ENCODE assay signal across 18 mouse cellular contexts in genomic region chr6:94634274-94634673, GRCm38 (mm10).
DNase-seq lines count a peak whose midpoint lies in the region; ATAC-seq and TF ChIP-seq lines count a peak whose summit lies in the region.
"Had no signal": no experiment of that assay in that cellular context is flagged by ENCODE, and none has a peak within 500 bp of the region (broad histone marks: within the 10 kb centered on the region; RNA-seq: fewer than 3 reads in every experiment).

No protein-coding gene starts in this region.

- 0 out of 2 replicates have a peak, but pooled peaks cover 2% of the 10 kb centered on the region for H3K36me3 ChIP-seq in hindbrain, embryonic 12.5 days
- peaks cover 3% of the 10 kb centered on the region; the same call in 1 of the 2 replicates for H3K36me3 ChIP-seq in hindbrain, embryonic 13.5 days
- no peaks in the 10 kb centered on the region for H3K36me3 ChIP-seq in ES-Bruce4 (ENCODE audit: control insufficient read depth, insufficient read depth, low read length, poor library complexity, severe bottlenecking)
- no peaks in the 10 kb centered on the region for H3K36me3 ChIP-seq in hindbrain, embryonic 14.5 days (replicated peaks; ENCODE audit: control insufficient read depth, insufficient read depth)
- H3K36me3 ChIP-seq: stomach, embryonic 15.5 days had no signal

- H3K9me3 ChIP-seq in hindbrain, embryonic 12.5 days (replicated peaks): no peaks in the 10 kb centered on the region
- no peaks in the 10 kb centered on the region for H3K9me3 ChIP-seq in hindbrain, embryonic 13.5 days
- H3K9me3 ChIP-seq in ES-Bruce4 (replicated peaks; ENCODE audit: control insufficient read depth, insufficient read depth, low read length, poor library complexity, severe bottlenecking): no peaks in the 10 kb centered on the region
- H3K9me3 ChIP-seq in hindbrain, embryonic 14.5 days (ENCODE audit: control insufficient read depth, low read length): no peaks in the 10 kb centered on the region
- H3K9me3 ChIP-seq: embryonic facial prominence, embryonic 15.5 days; limb, embryonic 10.5 days; megakaryocyte, embryonic 14.5 days; stomach, embryonic 15.5 days had no signal

- H3K4me3 ChIP-seq in hindbrain, embryonic 12.5 days: no peak overlapping the region
- H3K4me3 ChIP-seq in hindbrain, embryonic 13.5 days: no peak overlapping the region
- H3K4me3 ChIP-seq in ES-Bruce4 (ENCODE audit: low read depth, low read length): no peak overlapping the region
- H3K4me3 ChIP-seq in hindbrain, embryonic 14.5 days (replicated peaks; ENCODE audit: low read length): no peak overlapping the region
- H3K4me3 ChIP-seq: embryonic facial prominence, embryonic 15.5 days; limb, embryonic 10.5 days; megakaryocyte, embryonic 14.5 days; myocyte; stomach, embryonic 15.5 days had no signal

- ATAC-seq in hindbrain, embryonic 12.5 days (ENCODE audit: low FRiP score): no peak
- no peak for ATAC-seq in hindbrain, embryonic 13.5 days (ENCODE audit: low FRiP score)
- ATAC-seq in hindbrain, embryonic 14.5 days (ENCODE audit: low FRiP score): no peak
- ATAC-seq in megakaryocyte progenitor cell, adult 5-6 weeks (replicated peaks; ENCODE audit: poor library complexity): peak; percentile 71
- ATAC-seq in megakaryocyte, adult 5-6 weeks (ENCODE audit: poor library complexity, severe bottlenecking): no peak
- ATAC-seq: forebrain, embryonic 16.5 days had no signal

- TF ChIP-seq EP300 in ES-Bruce4 (IDR thresholded peaks at IDR 0.05; ENCODE audit: insufficient read depth, low read depth, low read length): 0 out of 2 replicates have a peak, but pooled peaks have one; percentile 22

- no peak for DNase-seq in hindbrain, embryonic 14.5 days (ENCODE audit: low spot score)
- DNase-seq in heart, postnatal 10 days: no peak
- no peak for DNase-seq in adrenal gland, postnatal 10 days
- DNase-seq: gastrocnemius, postnatal 10 days; kidney, postnatal 14 days; lung, adult 2 months had no signal

- peak overlapping the region; percentile 48; the same call in 1 of the 2 replicates for H3K27ac ChIP-seq in hindbrain, embryonic 12.5 days
- H3K27ac ChIP-seq in hindbrain, embryonic 13.5 days: no peak overlapping the region
- H3K27ac ChIP-seq in ES-Bruce4 (ENCODE audit: insufficient read depth, low read length): no peak overlapping the region
- peak overlapping the region; percentile 36 for H3K27ac ChIP-seq in hindbrain, embryonic 14.5 days
- H3K27ac ChIP-seq: limb, embryonic 10.5 days; stomach, embryonic 15.5 days had no signal

- no peak overlapping the region for H3K4me2 ChIP-seq in hindbrain, embryonic 12.5 days (replicated peaks)
- H3K4me2 ChIP-seq in hindbrain, embryonic 13.5 days: no peak overlapping the region
- no peak overlapping the region for H3K4me2 ChIP-seq in hindbrain, embryonic 14.5 days (replicated peaks)
- H3K4me2 ChIP-seq: embryonic facial prominence, embryonic 15.5 days; heart, embryonic 11.5 days; stomach, embryonic 15.5 days had no signal

- no peak for TF ChIP-seq CTCF in ES-Bruce4 (IDR thresholded peaks at IDR 0.05; ENCODE audit: low read depth, low read length)

- 84% methylated on average over 4 of the region's 4 CpGs for WGBS in hindbrain, embryonic 12.5 days
- 85% methylated on average over 4 of the region's 4 CpGs for WGBS in hindbrain, embryonic 13.5 days
- WGBS in hindbrain, embryonic 14.5 days: 91% methylated on average over 4 of the region's 4 CpGs

- peaks cover 72% of the 10 kb centered on the region for H3K4me1 ChIP-seq in hindbrain, embryonic 12.5 days
- H3K4me1 ChIP-seq in hindbrain, embryonic 13.5 days (replicated peaks): peaks cover 57% of the 10 kb centered on the region
- H3K4me1 ChIP-seq in ES-Bruce4 (ENCODE audit: control insufficient read depth, insufficient read depth, low read length): peaks cover 24% of the 10 kb centered on the region
- 0 out of 2 replicates have a peak, but pooled peaks cover 13% of the 10 kb centered on the region for H3K4me1 ChIP-seq in hindbrain, embryonic 14.5 days (replicated peaks; ENCODE audit: control insufficient read depth, insufficient read depth, low read length)
- H3K4me1 ChIP-seq: megakaryocyte, embryonic 14.5 days had no signal

- intact Hi-C loops in heart, postnatal 10 days (cut with DNase I): no loop called here

- TF ChIP-seq POLR2A in ES-Bruce4 (IDR thresholded peaks at IDR 0.05; ENCODE audit: insufficient read depth, low read length): no peak

- H3K9ac ChIP-seq in hindbrain, embryonic 12.5 days: no peak overlapping the region
- no peak overlapping the region for H3K9ac ChIP-seq in hindbrain, embryonic 13.5 days
- H3K9ac ChIP-seq in ES-Bruce4 (ENCODE audit: low read depth, poor library complexity, severe bottlenecking): no peak overlapping the region
- no peak overlapping the region for H3K9ac ChIP-seq in hindbrain, embryonic 14.5 days
- H3K9ac ChIP-seq: embryonic facial prominence, embryonic 15.5 days; stomach, embryonic 15.5 days had no signal

- no peaks in the 10 kb centered on the region for H3K27me3 ChIP-seq in hindbrain, embryonic 12.5 days
- H3K27me3 ChIP-seq in hindbrain, embryonic 13.5 days: no peaks in the 10 kb centered on the region
- no peaks in the 10 kb centered on the region for H3K27me3 ChIP-seq in ES-Bruce4 (ENCODE audit: control insufficient read depth, insufficient read depth, low read length, poor library complexity, severe bottlenecking)
- no peaks in the 10 kb centered on the region for H3K27me3 ChIP-seq in hindbrain, embryonic 14.5 days (ENCODE audit: control insufficient read depth, insufficient read depth, low read length)
- H3K27me3 ChIP-seq: embryonic facial prominence, embryonic 15.5 days; stomach, embryonic 15.5 days had no signal

Comparison
In these comparisons a context has a peak if more than half of its experiments do, and no peak if none do; other contexts are left out.
1. H3K27ac ChIP-seq: peak in hindbrain, embryonic 12.5 days (single experiment) and hindbrain, embryonic 14.5 days (single experiment); none in hindbrain, embryonic 13.5 days (single experiment) and ES-Bruce4 (single experiment).